Mouse (Mus musculus): Measurements from ENCODE around the gene Eif1ad. TPM values are rescaled to one million over a fixed set of nuclear protein-coding genes. Genes with fewer than 3 reads are reported as not detected.
"Not testable (repeated sequence)": the region's sequence is repeated elsewhere in the genome, so short reads cannot be mapped to it uniquely, and the experiment has no call there.

Eif1ad gene
- polyA plus RNA-seq, 1 experiment: 26.8 TPM

DNA sequence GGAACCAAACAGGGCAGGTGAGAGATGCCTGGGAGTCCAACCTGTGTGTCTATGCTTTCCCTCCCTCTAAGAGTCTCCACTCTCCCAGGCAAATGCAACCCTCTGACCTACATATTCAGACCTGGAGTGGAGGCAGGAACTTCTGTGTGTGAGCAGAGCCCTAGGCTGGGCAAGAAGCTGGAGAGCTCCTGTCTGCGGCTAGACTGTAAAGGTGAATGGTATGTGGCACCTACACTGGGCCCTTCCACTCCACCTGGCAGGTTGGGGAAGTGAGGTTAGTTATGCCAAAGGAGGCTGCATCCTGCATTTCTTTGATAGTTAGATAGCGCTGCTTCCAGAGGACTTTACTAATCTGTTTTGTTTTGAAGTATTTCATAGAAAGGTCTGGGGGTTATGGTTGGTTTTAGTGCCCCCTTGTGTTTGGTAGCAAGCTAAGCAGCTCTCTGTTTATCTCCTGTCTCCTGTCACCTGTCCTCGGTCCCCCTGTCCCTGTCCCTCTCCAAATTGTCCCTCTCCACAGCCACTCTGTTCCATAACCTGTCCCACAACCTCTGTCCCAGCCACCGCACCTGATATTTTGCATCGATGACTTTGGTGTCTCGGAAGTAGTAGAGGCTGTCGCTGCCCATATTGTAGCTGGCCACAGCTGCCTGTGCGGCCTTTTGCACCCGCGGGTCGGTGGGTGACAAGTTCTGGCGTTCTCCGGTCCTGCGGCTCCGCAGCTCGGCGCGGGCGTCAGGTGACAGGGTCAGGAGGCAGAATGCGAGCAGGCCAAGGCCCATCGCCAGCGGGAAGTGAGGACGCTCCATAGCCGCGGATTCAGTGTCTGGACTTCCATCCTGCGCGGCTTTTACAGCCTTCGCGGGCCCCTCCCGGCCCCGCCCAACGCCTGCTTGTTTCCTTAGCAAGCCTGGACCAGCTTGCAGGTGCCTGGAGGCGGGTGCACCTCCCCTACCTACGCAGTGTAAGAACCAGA is 17.7 kb upstream of the Eif1ad start:
- Histone ChIP-seq H3K4me1 (ENCODE audit: control insufficient read depth, insufficient read depth, low read length) (no peaks in the 10 kb centered on the region), H3K4me3 (ENCODE audit: insufficient read depth, low read length) (peak overlapping the region; percentile 34), H3K27ac (ENCODE audit: insufficient read depth, low read length) (no peak overlapping the region)
- peak; percentile 55; the same call in 1 of the 2 replicates for TF ChIP-seq CTCF (IDR thresholded peaks at IDR 0.05; ENCODE audit: extremely low read depth, insufficient read depth, low read length)
- no peak for TF ChIP-seq POLR2A (IDR thresholded peaks at IDR 0.05; ENCODE audit: extremely low read depth, insufficient read depth, low read length)

DNA sequence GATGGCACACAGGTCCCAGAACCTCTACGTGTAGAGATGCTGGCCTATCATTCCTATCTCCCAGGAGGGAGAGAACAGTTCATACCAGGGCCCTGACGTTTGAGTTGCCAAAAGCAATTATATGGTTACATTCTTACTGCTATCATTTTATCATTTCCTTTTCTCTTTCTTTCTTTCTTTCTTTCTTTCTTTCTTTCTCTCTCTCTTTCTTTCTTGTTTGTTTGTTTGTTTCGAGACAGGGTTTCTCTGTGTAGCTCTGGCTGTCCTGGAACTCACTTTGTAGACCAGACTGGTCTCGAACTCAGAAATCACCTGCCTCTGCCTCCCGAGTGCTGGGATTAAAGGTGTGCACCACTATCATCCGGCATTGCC is 17.1 kb upstream of the Eif1ad start, which contains the start of gene Cst6:
TSS of gene Cst6 (minus strand) at position 73 of the 372 bp plus-strand sequence.
- peak within 1 kb of the TSS; percentile 34 for H3K4me3 ChIP-seq (ENCODE audit: insufficient read depth, low read length)
- not testable (repeated sequence) for H3K27ac ChIP-seq (ENCODE audit: insufficient read depth, low read length); H3K4me1 ChIP-seq (ENCODE audit: control insufficient read depth, insufficient read depth, low read length)

DNA sequence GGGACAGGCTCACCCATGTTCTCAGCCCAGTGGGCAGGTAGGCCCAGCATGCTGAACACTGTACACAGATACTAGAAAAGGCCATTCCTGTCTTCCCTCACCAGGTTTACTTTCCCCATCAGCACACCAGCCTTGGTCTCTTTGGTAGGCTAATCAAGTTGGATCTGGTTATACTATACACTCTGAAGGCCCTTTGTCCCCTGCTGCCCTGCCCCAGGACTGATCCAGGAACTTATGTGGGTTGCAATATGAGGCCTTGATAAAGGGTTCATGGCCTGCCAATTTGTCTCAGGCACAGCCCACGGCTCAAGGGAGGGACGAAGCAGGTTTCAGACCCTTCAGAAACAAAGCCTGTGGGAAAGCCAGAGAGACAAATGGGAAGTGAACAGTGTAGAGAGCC is 12.9 kb upstream of the Eif1ad start:
- Histone ChIP-seq H3K4me3 (ENCODE audit: insufficient read depth, low read length) (no peak overlapping the region), H3K27ac (ENCODE audit: insufficient read depth, low read length) (no peak overlapping the region), H3K4me1 (ENCODE audit: control insufficient read depth, insufficient read depth, low read length) (no peaks in the 10 kb centered on the region)
- TF ChIP-seq CTCF (IDR thresholded peaks at IDR 0.05; ENCODE audit: extremely low read depth, insufficient read depth, low read length) (no peak), POLR2A (IDR thresholded peaks at IDR 0.05; ENCODE audit: extremely low read depth, insufficient read depth, low read length) (no peak)

DNA sequence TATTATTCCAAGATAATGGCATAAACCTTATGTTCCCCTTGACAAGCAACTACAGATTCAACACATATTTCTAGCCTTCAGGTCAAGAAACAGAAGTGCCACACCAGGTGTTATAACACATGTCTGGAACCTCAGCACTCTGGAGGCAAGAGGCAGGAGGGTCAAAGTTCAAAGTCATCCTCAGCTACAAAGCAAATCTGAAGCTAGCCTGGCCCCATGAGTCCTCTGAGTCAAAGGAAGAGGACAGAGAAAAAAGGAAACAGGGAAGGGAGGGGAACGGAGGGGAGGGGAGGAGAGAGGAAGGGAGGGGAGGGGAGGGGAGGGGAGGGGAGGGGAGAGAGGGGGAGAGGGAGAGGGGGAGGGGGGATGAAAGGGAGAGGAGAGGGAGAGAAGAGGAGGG is 10.5 kb upstream of the Eif1ad start:
- no peak overlapping the region for H3K4me3 ChIP-seq (ENCODE audit: insufficient read depth, low read length)
- TF ChIP-seq CTCF (IDR thresholded peaks at IDR 0.05; ENCODE audit: extremely low read depth, insufficient read depth, low read length): no peak
- no peak for TF ChIP-seq POLR2A (IDR thresholded peaks at IDR 0.05; ENCODE audit: extremely low read depth, insufficient read depth, low read length)
- H3K4me1 ChIP-seq (ENCODE audit: control insufficient read depth, insufficient read depth, low read length): no peaks in the 10 kb centered on the region
- H3K27ac ChIP-seq (ENCODE audit: insufficient read depth, low read length): no peak overlapping the region

DNA sequence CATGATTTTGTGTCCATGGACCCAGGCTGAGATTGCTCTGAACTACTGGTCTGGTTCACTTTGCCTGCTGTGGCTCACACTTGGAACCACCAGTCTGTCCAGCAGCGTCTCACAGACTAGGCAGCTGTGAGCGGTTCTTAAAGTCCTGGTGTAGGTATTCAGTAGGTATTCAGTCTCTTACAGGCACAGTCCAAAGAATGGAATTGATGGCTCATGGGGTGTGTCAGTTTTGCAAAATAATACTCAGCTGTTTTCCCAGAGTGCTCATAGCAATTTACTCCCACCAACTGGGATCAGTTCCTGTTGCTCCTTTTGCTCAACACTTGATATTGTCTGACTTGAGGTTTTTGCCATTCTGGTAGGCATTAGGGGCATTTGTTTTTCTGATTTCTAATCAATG is 4.4 kb upstream of the Eif1ad start:
- no peak overlapping the region for H3K27ac ChIP-seq (ENCODE audit: insufficient read depth, low read length)
- TF ChIP-seq CTCF (IDR thresholded peaks at IDR 0.05; ENCODE audit: extremely low read depth, insufficient read depth, low read length) (no peak), POLR2A (IDR thresholded peaks at IDR 0.05; ENCODE audit: extremely low read depth, insufficient read depth, low read length) (no peak)
- no peaks in the 10 kb centered on the region for H3K4me1 ChIP-seq (ENCODE audit: control insufficient read depth, insufficient read depth, low read length)
- no peak overlapping the region for H3K4me3 ChIP-seq (ENCODE audit: insufficient read depth, low read length)

DNA sequence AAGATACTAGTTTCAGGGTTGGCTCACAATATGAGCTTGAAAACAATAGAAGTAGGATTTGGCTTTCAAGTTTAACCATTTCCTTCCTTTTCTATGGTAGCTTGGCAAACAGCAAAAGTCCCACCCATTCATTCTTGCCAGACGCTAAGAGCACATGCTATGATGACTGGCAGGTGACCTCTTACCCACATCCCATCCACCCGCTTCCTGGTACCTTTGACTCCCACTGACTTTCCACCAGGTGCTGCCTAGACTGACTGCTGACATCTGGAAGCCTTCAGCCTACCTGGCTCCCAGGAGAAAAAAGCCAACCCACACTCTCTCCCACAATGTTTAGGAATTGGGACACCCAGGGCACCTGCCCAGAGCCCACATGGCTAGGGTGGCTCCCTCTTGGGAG is 2.4 kb upstream of the Eif1ad start:
- TF ChIP-seq POLR2A (IDR thresholded peaks at IDR 0.05; ENCODE audit: extremely low read depth, insufficient read depth, low read length): no peak
- TF ChIP-seq CTCF (IDR thresholded peaks at IDR 0.05; ENCODE audit: extremely low read depth, insufficient read depth, low read length): no peak
- Histone ChIP-seq H3K4me3 (ENCODE audit: insufficient read depth, low read length) (no peak overlapping the region), H3K27ac (ENCODE audit: insufficient read depth, low read length) (no peak overlapping the region), H3K4me1 (ENCODE audit: control insufficient read depth, insufficient read depth, low read length) (peaks cover 2% of the 10 kb centered on the region; the same call in 1 of the 2 replicates)

DNA sequence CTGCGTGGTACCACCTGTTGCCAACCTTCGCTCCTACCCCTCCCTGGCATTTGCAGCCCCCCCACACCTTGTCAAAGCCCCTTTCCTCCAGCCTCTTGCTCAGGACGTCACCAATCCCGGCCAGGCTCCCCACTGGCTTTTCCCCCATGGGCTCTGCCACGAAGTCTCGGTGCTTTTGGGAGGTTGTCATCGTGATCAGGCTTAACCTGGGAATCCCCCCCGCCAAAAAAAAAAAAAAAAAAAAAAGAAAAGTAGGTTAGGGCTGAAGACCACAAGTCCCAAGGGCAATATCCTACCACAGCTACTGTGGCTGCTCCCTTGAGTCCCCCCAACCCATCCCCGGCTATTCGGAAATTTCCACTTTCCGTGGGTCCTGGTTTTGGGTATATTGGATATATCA is 790 bp upstream of the Eif1ad start:
- TF ChIP-seq CTCF (IDR thresholded peaks at IDR 0.05; ENCODE audit: extremely low read depth, insufficient read depth, low read length) (no peak), POLR2A (IDR thresholded peaks at IDR 0.05; ENCODE audit: extremely low read depth, insufficient read depth, low read length) (no peak)
- H3K27ac ChIP-seq (ENCODE audit: insufficient read depth, low read length): no peak overlapping the region
- peak overlapping the region; percentile 96 for H3K4me3 ChIP-seq (ENCODE audit: insufficient read depth, low read length)
- peaks cover 2% of the 10 kb centered on the region; the same call in 1 of the 2 replicates for H3K4me1 ChIP-seq (ENCODE audit: control insufficient read depth, insufficient read depth, low read length)

DNA sequence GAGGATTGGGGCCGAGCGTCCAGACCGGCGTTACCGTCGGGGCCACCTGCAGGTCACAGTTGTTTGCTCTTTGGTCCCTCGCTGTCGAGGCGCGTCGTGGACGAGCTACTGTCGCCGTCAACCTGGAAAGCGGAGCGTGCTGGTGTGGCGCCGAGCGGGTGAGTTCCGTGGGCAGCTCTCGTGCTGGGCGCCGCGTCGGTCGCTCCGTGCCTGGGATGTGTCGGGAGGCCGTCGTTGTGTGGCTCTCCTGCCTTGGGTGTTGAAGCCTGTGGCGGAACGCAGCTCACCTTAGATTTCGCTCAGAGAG is 465 bp downstream of the Eif1ad start, which contains the start of gene Banf1:
TSS of gene Banf1 (minus strand) at position 116 of the 307 bp plus-strand sequence.
- Histone ChIP-seq H3K4me3 (ENCODE audit: insufficient read depth, low read length) (peak within 1 kb of the TSS; percentile 96), H3K27ac (ENCODE audit: insufficient read depth, low read length) (peak within 1 kb of the TSS; percentile 69), H3K4me1 (ENCODE audit: control insufficient read depth, insufficient read depth, low read length) (peaks cover 2% of the 10 kb centered on the region; the same call in 1 of the 2 replicates)
- TF ChIP-seq POLR2A (IDR thresholded peaks at IDR 0.05; ENCODE audit: extremely low read depth, insufficient read depth, low read length) (no peak), CTCF (IDR thresholded peaks at IDR 0.05; ENCODE audit: extremely low read depth, insufficient read depth, low read length) (no peak)

DNA sequence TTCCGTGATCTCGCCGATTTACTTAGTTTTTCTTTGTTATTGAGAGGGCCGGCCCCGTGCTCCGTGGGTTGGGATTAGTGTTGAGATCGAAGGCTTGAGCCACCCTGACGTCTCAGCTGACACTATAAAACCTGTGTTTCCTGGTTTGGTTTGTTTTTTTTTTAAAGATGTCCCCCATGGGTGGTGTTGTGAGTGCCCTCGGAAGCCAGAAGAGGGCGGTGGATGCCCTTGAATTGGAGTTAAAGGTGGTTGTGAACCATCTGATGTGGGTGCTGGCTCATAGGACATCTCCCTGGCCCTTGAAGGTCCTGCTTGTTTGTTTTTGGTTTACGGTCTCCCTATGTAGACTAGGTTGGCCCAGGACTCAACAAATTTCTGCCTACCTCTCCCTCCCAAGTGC is 914 bp downstream of the Eif1ad start:
- peak overlapping the region; percentile 96 for H3K4me3 ChIP-seq (ENCODE audit: insufficient read depth, low read length)
- H3K4me1 ChIP-seq (ENCODE audit: control insufficient read depth, insufficient read depth, low read length): peaks cover 2% of the 10 kb centered on the region; the same call in 1 of the 2 replicates
- no peak overlapping the region for H3K27ac ChIP-seq (ENCODE audit: insufficient read depth, low read length)
- TF ChIP-seq POLR2A (IDR thresholded peaks at IDR 0.05; ENCODE audit: extremely low read depth, insufficient read depth, low read length) (no peak), CTCF (IDR thresholded peaks at IDR 0.05; ENCODE audit: extremely low read depth, insufficient read depth, low read length) (no peak)

DNA sequence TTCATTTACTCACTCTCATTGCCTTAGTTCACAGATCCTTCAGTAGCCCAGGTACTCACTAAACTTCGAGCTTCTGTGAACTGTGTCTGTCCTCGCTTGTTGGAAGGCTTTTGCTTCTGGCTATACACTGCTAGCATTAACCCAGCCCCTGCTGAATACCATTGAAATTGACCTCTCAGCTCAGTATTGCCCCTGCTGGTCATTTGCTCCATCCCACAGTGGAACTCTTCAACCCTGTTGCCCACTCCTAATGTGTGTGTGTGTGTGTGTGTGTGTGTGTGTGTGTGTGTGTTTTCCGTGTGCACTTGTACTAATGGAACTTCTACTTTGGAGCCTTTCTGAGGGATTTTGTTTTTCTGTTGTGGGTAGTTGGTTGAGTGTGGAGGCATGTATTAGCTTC is 4.4 kb downstream of the Eif1ad start:
- peaks cover 2% of the 10 kb centered on the region; the same call in 1 of the 2 replicates for H3K4me1 ChIP-seq (ENCODE audit: control insufficient read depth, insufficient read depth, low read length)
- no peak for TF ChIP-seq CTCF (IDR thresholded peaks at IDR 0.05; ENCODE audit: extremely low read depth, insufficient read depth, low read length)
- TF ChIP-seq POLR2A (IDR thresholded peaks at IDR 0.05; ENCODE audit: extremely low read depth, insufficient read depth, low read length): no peak
- no peak overlapping the region for H3K4me3 ChIP-seq (ENCODE audit: insufficient read depth, low read length)
- no peak overlapping the region for H3K27ac ChIP-seq (ENCODE audit: insufficient read depth, low read length)
